ENCODE assay signal across 13 mouse cellular contexts in genomic region chr15:10421138-10421784, GRCm38 (mm10). TPM values are rescaled to one million over a fixed set of nuclear protein-coding genes. Genes with fewer than 3 reads are reported as not detected.
DNase-seq lines count a peak whose midpoint lies in the region; ATAC-seq and TF ChIP-seq lines count a peak whose summit lies in the region.
"Had no signal": no experiment of that assay in that cellular context is flagged by ENCODE, and none has a peak within 500 bp of the region (broad histone marks: within the 10 kb centered on the region; RNA-seq: fewer than 3 reads in every experiment).

No protein-coding gene starts in this region.

- no peaks in the 10 kb centered on the region; the same call in 1 of the 2 replicates for H3K4me1 ChIP-seq in kidney, postnatal 0 days (replicated peaks; ENCODE audit: insufficient read depth, low read length)
- peaks cover 15% of the 10 kb centered on the region for H3K4me1 ChIP-seq in forebrain, embryonic 15.5 days
- peaks cover 12% of the 10 kb centered on the region for H3K4me1 ChIP-seq in midbrain, embryonic 12.5 days
- H3K4me1 ChIP-seq: heart, embryonic 10.5 days had no signal

- H3K9ac ChIP-seq in kidney, postnatal 0 days (ENCODE audit: low read depth, low read length): no peak overlapping the region
- no peak overlapping the region for H3K9ac ChIP-seq in forebrain, embryonic 15.5 days (replicated peaks)
- no peak overlapping the region for H3K9ac ChIP-seq in midbrain, embryonic 12.5 days (replicated peaks)

- H3K27me3 ChIP-seq in kidney, postnatal 0 days (ENCODE audit: insufficient read depth, low read length): no peaks in the 10 kb centered on the region
- H3K27me3 ChIP-seq in forebrain, embryonic 15.5 days: no peaks in the 10 kb centered on the region
- no peaks in the 10 kb centered on the region for H3K27me3 ChIP-seq in midbrain, embryonic 12.5 days

- no peaks in the 10 kb centered on the region for H3K9me3 ChIP-seq in kidney, postnatal 0 days (replicated peaks; ENCODE audit: low read length)
- no peaks in the 10 kb centered on the region for H3K9me3 ChIP-seq in forebrain, embryonic 15.5 days
- no peaks in the 10 kb centered on the region for H3K9me3 ChIP-seq in midbrain, embryonic 12.5 days
- H3K9me3 ChIP-seq: heart, embryonic 10.5 days had no signal

- ATAC-seq in kidney, postnatal 0 days (replicated peaks; ENCODE audit: low FRiP score, low read depth): no peak; the same call in 1 of the 2 replicates
- peak; percentile 91 for ATAC-seq in forebrain, embryonic 15.5 days (replicated peaks)
- peak; percentile 81 for ATAC-seq in midbrain, embryonic 12.5 days (ENCODE audit: low FRiP score, low read depth)
- ATAC-seq: Patski had no signal

- DNase-seq in kidney, postnatal 0 days (ENCODE audit: low spot score): peak; percentile 24
- DNase-seq in kidney, postnatal 14 days: no peak
- no peak for DNase-seq in heart, postnatal 4 days
- no peak for DNase-seq in urinary bladder, adult 2 months (ENCODE audit: low spot score)
- no peak for DNase-seq in adrenal gland, adult 2 months
- DNase-seq in layer of hippocampus, adult 9-11 months: no peak
- DNase-seq: adrenal gland, postnatal 25 days; cerebellum, postnatal 36 days; right cerebral cortex, adult 18-20 months had no signal

- 24% methylated on average over 7 of the region's 7 CpGs for WGBS in kidney, postnatal 0 days
- WGBS in forebrain, embryonic 15.5 days: 11% methylated on average over 7 of the region's 7 CpGs
- WGBS in midbrain, embryonic 12.5 days: 16% methylated on average over 7 of the region's 7 CpGs

- H3K27ac ChIP-seq in kidney, postnatal 0 days: no peak overlapping the region
- peak overlapping the region; percentile 34; the same call in 1 of the 2 replicates for H3K27ac ChIP-seq in forebrain, embryonic 15.5 days (replicated peaks)
- H3K27ac ChIP-seq in midbrain, embryonic 12.5 days (replicated peaks): no peak overlapping the region
- H3K27ac ChIP-seq: heart, embryonic 10.5 days had no signal

- H3K4me3 ChIP-seq in kidney, postnatal 0 days (replicated peaks; ENCODE audit: low read depth, low read length): no peak overlapping the region
- no peak overlapping the region for H3K4me3 ChIP-seq in forebrain, embryonic 15.5 days
- H3K4me3 ChIP-seq in midbrain, embryonic 12.5 days: no peak overlapping the region
- H3K4me3 ChIP-seq: heart, embryonic 10.5 days had no signal

- H3K36me3 ChIP-seq in kidney, postnatal 0 days (ENCODE audit: insufficient read depth, low read length): no peaks in the 10 kb centered on the region
- H3K36me3 ChIP-seq in forebrain, embryonic 15.5 days: no peaks in the 10 kb centered on the region
- H3K36me3 ChIP-seq in midbrain, embryonic 12.5 days: no peaks in the 10 kb centered on the region
- H3K36me3 ChIP-seq: heart, embryonic 10.5 days had no signal

- TF ChIP-seq CTCF in kidney, postnatal 0 days (IDR thresholded peaks at IDR 0.05; ENCODE audit: low read depth): no peak

- no peak overlapping the region for H3K4me2 ChIP-seq in kidney, postnatal 0 days (ENCODE audit: low read length)
- no peak overlapping the region for H3K4me2 ChIP-seq in forebrain, embryonic 15.5 days (replicated peaks)
- no peak overlapping the region for H3K4me2 ChIP-seq in midbrain, embryonic 12.5 days (replicated peaks)

RNA-seq across cellular contexts. Expression of gene Dnajc21, which starts 49.1 kb away (rescaled TPM):
- 16.1 and 20.3 TPM in 2 replicates for polyA plus RNA-seq in kidney, postnatal 0 days (2015; fragmentation: Nextera tagmentation; extraction: Ambion mirVana)
- 9.7 and 9.9 TPM in 2 replicates for polyA plus RNA-seq in forebrain, embryonic 15.5 days (2015; fragmentation: Nextera tagmentation; extraction: Ambion mirVana)
- polyA plus RNA-seq in midbrain, embryonic 12.5 days (2016; fragmentation: Nextera tagmentation; extraction: Ambion mirVana): 16.3 and 18.6 TPM in 2 replicates
- total RNA-seq in heart, postnatal 4 days (2021): 10 to 100 TPM; 20.1 to 21.6 TPM
- 9.6 and 13.2 TPM in 2 replicates for polyA plus RNA-seq in urinary bladder, adult 2 months (2012; rRNA removed)
- 10 to 100 TPM; 32.8 to 36.4 TPM for total RNA-seq in adrenal gland, adult 2 months (2021)
- polyA plus RNA-seq in adrenal gland, adult 2 months (2012; rRNA removed): 0.88 and 1.5 TPM in 2 replicates
